In genomic region chr5:109596647-109597046, GRCm38 (mm10) we compare ENCODE assay signal across 8 mouse cellular contexts. TPM values are rescaled to one million over a fixed set of nuclear protein-coding genes. Genes with fewer than 3 reads are reported as not detected.
DNase-seq lines count a peak whose midpoint lies in the region; ATAC-seq lines count a peak whose summit lies in the region.

No protein-coding gene starts in this region.

- DNase-seq in ovary, postnatal 36 days (ENCODE audit: low spot score), result peak; percentile 19
- no peak for DNase-seq in ovary, postnatal 10 days (ENCODE audit: low spot score)
- peak; percentile 72 for DNase-seq in NIH3T3 (ENCODE audit: low read depth)
- DNase-seq in thymus, postnatal 0 days (ENCODE audit: low spot score), result peak; percentile 40
- DNase-seq in left cerebral cortex, postnatal 36 days (ENCODE audit: low spot score in 2 of 2), result no peak
- DNase-seq in left cerebral cortex, postnatal 14 days (ENCODE audit: low spot score in 2 of 2), result no peak

- H3K4me1 ChIP-seq in forebrain, embryonic 16.5 days (replicated peaks; ENCODE audit: control insufficient read depth, insufficient read depth, low read length), result no peaks in the 10 kb centered on the region

- WGBS in forebrain, embryonic 16.5 days, result 37% methylated on average over 5 of the region's 5 CpGs

- H3K4me3 ChIP-seq in forebrain, embryonic 16.5 days (replicated peaks; ENCODE audit: low read length), result no peak overlapping the region

- no peak overlapping the region for H3K4me2 ChIP-seq in forebrain, embryonic 16.5 days (ENCODE audit: low read length)

- H3K36me3 ChIP-seq in forebrain, embryonic 16.5 days (ENCODE audit: control insufficient read depth, insufficient read depth), result no peaks in the 10 kb centered on the region

- peak; percentile 84 for ATAC-seq in granulocyte monocyte progenitor cell, adult 5-6 weeks (replicated peaks; ENCODE audit: poor library complexity, severe bottlenecking)
- no peak for ATAC-seq in forebrain, embryonic 16.5 days

- no peak overlapping the region for H3K9ac ChIP-seq in forebrain, embryonic 16.5 days (replicated peaks; ENCODE audit: low read depth, low read length)

- H3K27ac ChIP-seq in forebrain, embryonic 16.5 days (ENCODE audit: low read length), result no peak overlapping the region

- intact Hi-C loops in left cerebral cortex, postnatal 36 days (cut with DNase I), result no loop called here
- intact Hi-C loops in left cerebral cortex, postnatal 14 days (cut with DNase I), result no loop called here

- no peaks in the 10 kb centered on the region for H3K27me3 ChIP-seq in forebrain, embryonic 16.5 days (replicated peaks; ENCODE audit: control insufficient read depth, insufficient read depth, low read length)

- H3K9me3 ChIP-seq in forebrain, embryonic 16.5 days (ENCODE audit: control insufficient read depth, low read length), result peaks cover 4% of the 10 kb centered on the region; the same call in 1 of the 2 replicates

RNA-seq across cellular contexts. Expression of gene Crlf2, which starts 37.9 kb away (rescaled TPM):
- total RNA-seq in granulocyte monocyte progenitor cell, adult 5-6 weeks (2014; fragmentation: Nextera tagmentation), result 7.5 and 25.7 TPM in 2 replicates
- total RNA-seq in granulocyte monocyte progenitor cell, adult 5-6 weeks (2017), result 18.1 and 23.7 TPM in 2 replicates
- polyA plus RNA-seq in thymus, postnatal 0 days (2015; fragmentation: Nextera tagmentation; extraction: Ambion mirVana), result 24.9 and 27.2 TPM in 2 replicates
- total RNA-seq in left cerebral cortex, postnatal 36 days (2021), result 10 to 100 TPM; 29.3 to 33.7 TPM
- polyA plus RNA-seq in forebrain, embryonic 16.5 days (2015; fragmentation: Nextera tagmentation; extraction: Ambion mirVana), result 10.9 and 11.4 TPM in 2 replicates
- total RNA-seq in left cerebral cortex, postnatal 14 days (2021), result 10 to 100 TPM; 34.8 to 43.3 TPM

Comparison
In these comparisons a context has a peak if more than half of its experiments do, and no peak if none do; other contexts are left out.
1. DNase-seq: peak in ovary, postnatal 36 days (single experiment), NIH3T3 (single experiment) and thymus, postnatal 0 days (single experiment); none in ovary, postnatal 10 days (single experiment), left cerebral cortex, postnatal 36 days (0 of 2) and left cerebral cortex, postnatal 14 days (0 of 2).